Mouse (Mus musculus) olfactory bulb, adult 2 months (tissue): ENCODE measurements around the gene Itga5.

Source experiments
- CTCF ChIP-seq: fragments of 200-500 bp; IDR thresholded peaks from 2 replicates; pipeline ENCODE4 v1.5.1; 2012; ENCODE audit warnings: low read depth, mild to moderate bottlenecking, low read length, moderate library complexity; ENCODE audit not compliant: insufficient read depth
- POLR2A ChIP-seq: fragments of 200-500 bp; IDR thresholded peaks from 2 replicates; pipeline ENCODE4 v1.6.1; 2012; ENCODE audit warnings: mild to moderate bottlenecking, low read depth, low read length, moderate library complexity; ENCODE audit not compliant: insufficient read depth

GRCm38 (mm10) chr15:103375112-103375800 is 8.7 kb upstream of the Itga5 start:
- no peak for TF ChIP-seq POLR2A
- TF ChIP-seq CTCF, result no peak
